Mouse (Mus musculus) embryonic fibroblast, embryonic 13.5 days (primary cell): ENCODE measurements around the gene Enam.

Experiments
- CTCF ChIP-seq: IDR thresholded peaks from 2 replicates; pipeline ENCODE4 v1.5.1; 2011; ENCODE audit warnings: mild to moderate bottlenecking, control low read depth, low read length, moderate library complexity, borderline replicate concordance; ENCODE audit not compliant: insufficient read depth
- POLR2A ChIP-seq: IDR thresholded peaks from 2 replicates; pipeline ENCODE4 v1.6.1; 2011; ENCODE audit warnings: low read depth, mild to moderate bottlenecking, control low read depth, low read length, moderate library complexity

GRCm38 (mm10) chr5:88530908-88531307 is 43.1 kb downstream of the Enam start:
- TF ChIP-seq CTCF = no peak
- TF ChIP-seq POLR2A = no peak
